ENCODE assay signal across 15 mouse cellular contexts in the genomic region with DNA sequence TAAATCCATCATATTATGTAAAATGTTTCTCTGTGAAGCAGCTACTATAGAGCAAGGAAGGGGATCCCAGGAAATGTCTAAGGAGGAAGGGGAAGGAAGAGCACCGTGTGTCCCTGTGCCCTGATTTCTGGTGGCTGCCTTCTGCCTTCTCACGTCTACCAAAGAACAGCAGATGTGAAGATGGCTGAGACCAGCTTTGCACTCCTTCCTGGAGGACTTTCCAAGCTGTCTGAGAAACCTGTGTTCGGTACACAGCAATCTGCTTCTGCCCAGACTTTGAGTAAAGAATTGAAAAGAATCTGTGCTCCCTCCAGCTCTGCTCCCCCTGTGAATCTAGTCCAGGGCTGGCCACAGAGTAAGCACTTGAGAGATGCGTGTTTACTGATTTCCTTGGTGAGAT.
"Had no signal": no experiment of that assay in that cellular context is flagged by ENCODE, and none has a peak within 500 bp of the region (broad histone marks: within the 10 kb centered on the region; RNA-seq: fewer than 3 reads in every experiment).

No protein-coding gene starts in this region.

- DNase-seq: kidney, adult 11 months; kidney, adult 8-10 months; kidney, postnatal 10 days; kidney, postnatal 36 days; liver, postnatal 0 days; lung, embryonic 14.5 days; lung, postnatal 36 days; midbrain, embryonic 14.5 days; right cerebral cortex, adult 18-20 months; right cerebral cortex, postnatal 14 days; right cerebral cortex, postnatal 4 days; thymus, adult 2 months; thymus, postnatal 14 days; thymus, postnatal 4 days had no signal

- ATAC-seq: liver, postnatal 0 days; lung, postnatal 0 days had no signal
